Mouse (Mus musculus) 416B (cell line): Measurements from ENCODE around the gene Gm4981.
"Not testable (repeated sequence)": the region's sequence is repeated elsewhere in the genome, so short reads cannot be mapped to it uniquely, and the experiment has no call there.

ENCODE experiments used
- DNase-seq: peaks from one replicate; pipeline ENCODE4 v3.0.0; 2011; ENCODE audit warnings: low read depth

Gene Gm4981

GRCm38 (mm10) chr10:58223161-58223560 is 13.3 kb downstream of the Gm4981 start:
- not testable (repeated sequence) for DNase-seq

GRCm38 (mm10) chr10:58221571-58221970 is 14.9 kb downstream of the Gm4981 start:
- DNase-seq: not testable (repeated sequence)

GRCm38 (mm10) chr10:58220726-58221125 is 15.8 kb downstream of the Gm4981 start:
- no peak for DNase-seq

GRCm38 (mm10) chr10:58217366-58217765 is 19.1 kb downstream of the Gm4981 start:
- no peak for DNase-seq

- DNase-seq: no peak
These were observed 21.1 kb downstream of the Gm4981 start for GRCm38 (mm10) chr10:58215353-58215752.

GRCm38 (mm10) chr10:58214934-58215333 is 21.6 kb downstream of the Gm4981 start:
- DNase-seq: no peak

- no peak for DNase-seq
These were observed 22.0 kb downstream of the Gm4981 start for GRCm38 (mm10) chr10:58214497-58214896.

GRCm38 (mm10) chr10:58212230-58212629 is 24.3 kb downstream of the Gm4981 start:
- no peak for DNase-seq

- DNase-seq: no peak
These were observed 25.3 kb downstream of the Gm4981 start for GRCm38 (mm10) chr10:58211213-58211612.

- DNase-seq: no peak
These were observed 26.0 kb downstream of the Gm4981 start for GRCm38 (mm10) chr10:58210514-58210913.

- no peak for DNase-seq
These were observed 26.6 kb downstream of the Gm4981 start for GRCm38 (mm10) chr10:58209710-58210467.

GRCm38 (mm10) chr10:58206639-58207404 is 29.7 kb downstream of the Gm4981 start:
- DNase-seq: no peak

GRCm38 (mm10) chr10:58205986-58206385 is 30.5 kb downstream of the Gm4981 start:
- no peak for DNase-seq
